Mouse (Mus musculus) heart, postnatal 0 days (tissue): ENCODE measurements at regions not wholly inside any gene's neighbourhood (a gene's known extent, or its start where the extent isn't known, plus 50 kb on each side); places are given as distances from the start of the nearest gene placed in this dataset.

Source experiments
- ATAC-seq: fragments of 200-750 bp; cut with Nextera tagmentation; 2 replicates; pipeline ENCODE4 v1.8.0; 2017; ENCODE audit warnings: low read depth, moderate number of reproducible peaks, moderate library complexity; ENCODE audit not compliant: insufficient read depth
- DNase-seq: peaks from one replicate; pipeline ENCODE4 v3.0.0-alpha.2; 2016; ENCODE audit warnings: low spot score
- H3K27ac ChIP-seq: fragments of 300-500 bp; sonication (generic); 2 replicates; pipeline ENCODE4 v1.5.1; 2014; ENCODE audit warnings: low read depth, mild to moderate bottlenecking
- H3K27me3 ChIP-seq: fragments of 300-500 bp; sonication (generic); 2 replicates; pipeline ENCODE4 v1.6.1; 2014; ENCODE audit warnings: low read length, mixed read lengths; ENCODE audit not compliant: control insufficient read depth, insufficient read depth
- H3K36me3 ChIP-seq: fragments of 300-500 bp; sonication (generic); replicated peaks from 2 replicates; pipeline ENCODE4 v1.6.1; 2014; ENCODE audit warnings: low read length, mixed read lengths; ENCODE audit not compliant: control insufficient read depth, insufficient read depth
- H3K4me1 ChIP-seq: fragments of 300-500 bp; sonication (generic); 2 replicates; pipeline ENCODE4 v1.6.1; 2014; ENCODE audit warnings: antibody characterized with exemption; ENCODE audit not compliant: control insufficient read depth, insufficient read depth
- H3K4me2 ChIP-seq: fragments of 300-500 bp; sonication (generic); 2 replicates; pipeline ENCODE4 v1.6.1; 2014; ENCODE audit warnings: low read depth, mild to moderate bottlenecking, low read length, moderate library complexity
- H3K4me3 ChIP-seq: fragments of 300-500 bp; sonication (generic); 2 replicates; pipeline ENCODE4 v1.5.1; 2014; ENCODE audit warnings: low read depth, low read length
- H3K9ac ChIP-seq: fragments of 300-500 bp; sonication (generic); replicated peaks from 2 replicates; pipeline ENCODE4 v1.6.1; 2014; ENCODE audit warnings: low read depth, low read length, mixed read lengths
- H3K9me3 ChIP-seq: fragments of 300-500 bp; sonication (generic); replicated peaks from 2 replicates; pipeline ENCODE4 v1.6.1; 2016; ENCODE audit warnings: low read length; ENCODE audit not compliant: control insufficient read depth
- CTCF ChIP-seq: IDR thresholded peaks from 2 replicates; pipeline ENCODE4 v1.5.1; 2016; ENCODE audit warnings: antibody characterized with exemption, control low read depth, low read depth
- EP300 ChIP-seq: IDR thresholded peaks from 2 replicates; pipeline ENCODE4 v1.6.1; 2016; ENCODE audit warnings: antibody characterized with exemption, low read depth
- WGBS: fragments of 180-500 bp; shearing (Covaris S2); extraction: QIAGEN DNeasy Blood & Tissue Kit; methylation state at CpG from one replicate; pipeline ENCODE4 v1.1.7; 2014; 5-methylcytosine and 5-hydroxymethylcytosine counted together

GRCm38 (mm10) chr13:54888021-54888420 is 61.2 kb upstream of the Unc5a start:
- no peak overlapping the region for H3K9ac ChIP-seq
- DNase-seq (no peak), ATAC-seq (no peak)
- H3K27ac ChIP-seq: no peak overlapping the region
- H3K36me3 ChIP-seq: no peaks in the 10 kb centered on the region
- no peaks in the 10 kb centered on the region for H3K4me1 ChIP-seq
- no peak overlapping the region for H3K4me3 ChIP-seq
- no peaks in the 10 kb centered on the region for H3K9me3 ChIP-seq
- WGBS: 41% methylated on average over 5 of the region's 5 CpGs
- peaks cover 23% of the 10 kb centered on the region; the same call in 1 of the 2 replicates for H3K27me3 ChIP-seq
- TF ChIP-seq CTCF: no peak
- no peak for TF ChIP-seq EP300
- H3K4me2 ChIP-seq: no peak overlapping the region

- H3K4me2 ChIP-seq: no peak overlapping the region
- H3K9me3 ChIP-seq: no peaks in the 10 kb centered on the region
- 65% methylated on average over 8 of the region's 8 CpGs for WGBS
- no peak for TF ChIP-seq EP300
- TF ChIP-seq CTCF: no peak
- no peak overlapping the region for H3K27ac ChIP-seq
- H3K9ac ChIP-seq: no peak overlapping the region
- peaks cover 23% of the 10 kb centered on the region; the same call in 1 of the 2 replicates for H3K27me3 ChIP-seq
- ATAC-seq (no peak), DNase-seq (no peak)
- no peak overlapping the region for H3K4me3 ChIP-seq
- no peaks in the 10 kb centered on the region for H3K4me1 ChIP-seq
- no peaks in the 10 kb centered on the region for H3K36me3 ChIP-seq
Observed at GRCm38 (mm10) chr13:54889684-54890399, 59.4 kb upstream of the Unc5a start.

- no peak overlapping the region for H3K4me3 ChIP-seq
- no peak for TF ChIP-seq EP300
- no peak for TF ChIP-seq CTCF
- no peak overlapping the region for H3K4me2 ChIP-seq
- H3K36me3 ChIP-seq: no peaks in the 10 kb centered on the region
- no peaks in the 10 kb centered on the region for H3K9me3 ChIP-seq
- ATAC-seq: no peak
- H3K27ac ChIP-seq: no peak overlapping the region
- peaks cover 9% of the 10 kb centered on the region; the same call in 1 of the 2 replicates for H3K27me3 ChIP-seq
- no peaks in the 10 kb centered on the region for H3K4me1 ChIP-seq
- DNase-seq: no peak
- WGBS: 28% methylated on average over 1 of the region's 1 CpGs
- H3K9ac ChIP-seq: no peak overlapping the region
Observed at GRCm38 (mm10) chr13:54892572-54892971, 56.6 kb upstream of the Unc5a start.

GRCm38 (mm10) chr13:54893651-54894050 is 55.6 kb upstream of the Unc5a start:
- TF ChIP-seq CTCF: no peak
- TF ChIP-seq EP300: no peak
- no peak overlapping the region for H3K4me3 ChIP-seq
- H3K4me2 ChIP-seq: no peak overlapping the region
- ATAC-seq (no peak), DNase-seq (no peak)
- H3K27me3 ChIP-seq: 0 out of 2 replicates have a peak, but pooled peaks cover 4% of the 10 kb centered on the region
- 36% methylated on average over 7 of the region's 7 CpGs for WGBS
- no peaks in the 10 kb centered on the region for H3K9me3 ChIP-seq
- no peaks in the 10 kb centered on the region for H3K36me3 ChIP-seq
- H3K27ac ChIP-seq: no peak overlapping the region
- no peak overlapping the region for H3K9ac ChIP-seq
- no peaks in the 10 kb centered on the region for H3K4me1 ChIP-seq

- Histone ChIP-seq H3K4me2 (no peak overlapping the region), H3K27ac (no peak overlapping the region), H3K27me3 (no peaks in the 10 kb centered on the region), H3K36me3 (no peaks in the 10 kb centered on the region), H3K4me1 (no peaks in the 10 kb centered on the region), H3K4me3 (no peak overlapping the region), H3K9ac (no peak overlapping the region), H3K9me3 (no peaks in the 10 kb centered on the region)
- DNase-seq (no peak), ATAC-seq (no peak)
- no peak for TF ChIP-seq CTCF
- WGBS: 63% methylated on average over 5 of the region's 5 CpGs
Observed at GRCm38 (mm10) chr13:54895981-54896380, 53.2 kb upstream of the Unc5a start.
